Mouse (Mus musculus): Measurements from ENCODE around the gene Vmn2r72. TPM values are rescaled to one million over a fixed set of nuclear protein-coding genes. Genes with fewer than 3 reads are reported as not detected.

Gene Vmn2r72
- polyA plus RNA-seq (2016; fragmentation: Nextera tagmentation; extraction: Ambion mirVana), result not detected in 2 replicates

DNA sequence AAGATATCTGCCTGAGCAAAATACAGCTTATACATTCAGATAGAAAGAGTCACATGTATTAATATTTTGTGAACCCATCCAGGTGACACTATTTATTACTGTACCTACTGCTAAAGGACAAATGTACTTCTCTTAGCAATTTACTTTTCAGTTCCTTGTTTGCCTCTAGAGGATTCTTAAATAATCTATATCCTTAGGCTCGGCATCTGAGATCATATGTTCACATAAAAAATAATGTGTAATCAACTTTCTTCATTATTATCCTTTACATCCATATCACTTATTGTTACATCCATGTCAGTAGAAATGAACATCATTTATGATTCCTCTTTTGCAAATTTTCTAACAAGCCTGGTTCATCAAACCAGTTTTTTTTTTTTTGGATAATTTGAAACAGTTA, at the start of gene Vmn2r72:
Gene Vmn2r72 (minus strand): TSS at position 101 of the 400 bp plus-strand sequence.
- Histone ChIP-seq H3K4me3 (no peak within 1 kb of the TSS), H3K27ac (no peak within 1 kb of the TSS), H3K4me1 (no peaks in the 10 kb centered on the region), H3K9me3 (no peaks in the 10 kb centered on the region), H3K27me3 (ENCODE audit: poor library complexity, severe bottlenecking) (no peaks in the 10 kb centered on the region), H3K36me3 (replicated peaks) (no peaks in the 10 kb centered on the region)
- DNase-seq (ENCODE audit: extremely low spot score, low spot score), result no peak
- 82% methylated on average over 1 of the region's 1 CpGs for WGBS

Other genes with a start within 250 kb of the Vmn2r72 start
- not detected in 2 replicates for gene Vmn2r71, start 192.0 kb downstream of the Vmn2r72 start, polyA plus RNA-seq (2016; fragmentation: Nextera tagmentation; extraction: Ambion mirVana)
- not detected in 2 replicates for gene Vmn2r70, start 185.9 kb downstream of the Vmn2r72 start, polyA plus RNA-seq (2016; fragmentation: Nextera tagmentation; extraction: Ambion mirVana)
- not detected in 2 replicates for gene Vmn2r73, start 121.2 kb upstream of the Vmn2r72 start, polyA plus RNA-seq (2016; fragmentation: Nextera tagmentation; extraction: Ambion mirVana)
- not detected in 2 replicates for gene Vmn2r74, start 206.5 kb upstream of the Vmn2r72 start, polyA plus RNA-seq (2016; fragmentation: Nextera tagmentation; extraction: Ambion mirVana)

Measured in forebrain, embryonic 10.5 days (tissue).